In the genomic region with DNA sequence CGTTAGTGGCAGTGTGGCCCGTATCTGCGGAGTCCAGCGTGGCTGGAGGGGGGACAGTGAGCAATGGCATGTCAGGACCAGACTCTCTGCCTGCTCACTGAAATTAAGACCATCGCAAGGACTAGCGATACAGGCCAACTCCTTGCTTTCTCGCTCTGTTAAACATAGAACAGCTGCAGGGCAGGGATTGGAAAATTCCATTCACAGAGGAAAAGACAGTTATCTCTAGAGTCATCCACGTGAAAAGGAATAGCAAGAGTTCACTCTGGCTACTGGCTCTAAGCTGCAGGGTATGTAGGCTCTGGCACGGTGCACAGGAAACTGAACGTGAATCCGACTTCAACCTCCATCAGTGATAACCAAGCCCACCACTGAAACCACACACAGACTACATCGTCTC, we compare ENCODE assay signal across 26 mouse cellular contexts. TPM values are rescaled to one million over a fixed set of nuclear protein-coding genes. Genes with fewer than 3 reads are reported as not detected.
DNase-seq lines count a peak whose midpoint lies in the region; ATAC-seq and TF ChIP-seq lines count a peak whose summit lies in the region.
"Had no signal": no experiment of that assay in that cellular context is flagged by ENCODE, and none has a peak within 500 bp of the region (broad histone marks: within the 10 kb centered on the region; RNA-seq: fewer than 3 reads in every experiment).

No protein-coding gene starts in this region.

- peak; percentile 39; the same call in 1 of the 2 replicates for ATAC-seq in heart, embryonic 14.5 days (ENCODE audit: insufficient number of reproducible peaks, insufficient read depth, low FRiP score, low read depth)
- peak; percentile 52 for ATAC-seq in kidney, embryonic 16.5 days (ENCODE audit: low FRiP score, low TSS enrichment)
- ATAC-seq: forebrain, embryonic 15.5 days; liver, postnatal 0 days; lung, postnatal 0 days; midbrain, embryonic 15.5 days had no signal

- no peaks in the 10 kb centered on the region for H3K27me3 ChIP-seq in heart, embryonic 14.5 days (ENCODE audit: control insufficient read depth, insufficient read depth, low read length)
- no peaks in the 10 kb centered on the region for H3K27me3 ChIP-seq in heart, embryonic 10.5 days (ENCODE audit: insufficient read depth, poor library complexity, severe bottlenecking)
- H3K27me3 ChIP-seq in kidney, embryonic 16.5 days (ENCODE audit: insufficient read depth, low read length) = no peaks in the 10 kb centered on the region
- no peaks in the 10 kb centered on the region for H3K27me3 ChIP-seq in ES-Bruce4 (ENCODE audit: control insufficient read depth, insufficient read depth, low read length, poor library complexity, severe bottlenecking)
- H3K27me3 ChIP-seq: forebrain, embryonic 15.5 days; heart, embryonic 13.5 days; hindbrain, embryonic 13.5 days; midbrain, embryonic 15.5 days; neural tube, embryonic 12.5 days; stomach, embryonic 15.5 days had no signal

- TF ChIP-seq EP300 in ES-Bruce4 (IDR thresholded peaks at IDR 0.05; ENCODE audit: insufficient read depth, low read depth, low read length) = no peak

- H3K9me3 ChIP-seq in heart, embryonic 14.5 days (ENCODE audit: control insufficient read depth, low read length) = no peaks in the 10 kb centered on the region
- H3K9me3 ChIP-seq in heart, embryonic 10.5 days = no peaks in the 10 kb centered on the region
- H3K9me3 ChIP-seq in kidney, embryonic 16.5 days (ENCODE audit: low read length) = no peaks in the 10 kb centered on the region
- H3K9me3 ChIP-seq in ES-Bruce4 (replicated peaks; ENCODE audit: control insufficient read depth, insufficient read depth, low read length, poor library complexity, severe bottlenecking) = no peaks in the 10 kb centered on the region
- H3K9me3 ChIP-seq: forebrain, embryonic 15.5 days; G1E; heart, embryonic 13.5 days; hindbrain, embryonic 13.5 days; midbrain, embryonic 15.5 days; neural tube, embryonic 12.5 days; stomach, embryonic 15.5 days had no signal

- H3K4me2 ChIP-seq in heart, embryonic 14.5 days (ENCODE audit: low read length) = no peak overlapping the region
- H3K4me2 ChIP-seq in kidney, embryonic 16.5 days (replicated peaks; ENCODE audit: low read depth, low read length) = no peak overlapping the region; the same call in 1 of the 2 replicates
- H3K4me2 ChIP-seq: forebrain, embryonic 15.5 days; heart, embryonic 13.5 days; hindbrain, embryonic 13.5 days; liver, embryonic 11.5 days; midbrain, embryonic 15.5 days; neural tube, embryonic 12.5 days; stomach, embryonic 15.5 days had no signal

- H3K36me3 ChIP-seq in heart, embryonic 14.5 days (ENCODE audit: control insufficient read depth, insufficient read depth, low read length) = peaks cover 9% of the 10 kb centered on the region
- peaks cover 12% of the 10 kb centered on the region; the same call in 1 of the 2 replicates for H3K36me3 ChIP-seq in heart, embryonic 10.5 days
- peaks cover 11% of the 10 kb centered on the region for H3K36me3 ChIP-seq in kidney, embryonic 16.5 days (ENCODE audit: insufficient read depth, low read length)
- H3K36me3 ChIP-seq in ES-Bruce4 (ENCODE audit: control insufficient read depth, insufficient read depth, low read length, poor library complexity, severe bottlenecking) = no peaks in the 10 kb centered on the region
- H3K36me3 ChIP-seq: midbrain, embryonic 15.5 days; stomach, embryonic 15.5 days had no signal

- DNase-seq in heart, embryonic 10.5 days (ENCODE audit: low spot score) = no peak
- no peak for DNase-seq in kidney, adult 18-20 months
- peak; percentile 3 for DNase-seq in retina, embryonic 14.5 days (ENCODE audit: low spot score)
- DNase-seq in frontal cortex, postnatal 25 days (ENCODE audit: low spot score in 2 of 2) = no peak
- DNase-seq: adrenal gland, postnatal 25 days; cerebellum, adult 8-10 months; gastrocnemius, postnatal 14 days; heart, postnatal 36 days; kidney, postnatal 36 days; liver, postnatal 0 days; thymus, adult 2 months; thymus, postnatal 4 days had no signal

- no peaks in the 10 kb centered on the region; a peak in 1 of 4 replicates for H3K4me1 ChIP-seq in heart, embryonic 14.5 days (ENCODE audit: control insufficient read depth in 2 of 2, insufficient read depth in 2 of 2, low read length in 2 of 2)
- peaks cover 9% of the 10 kb centered on the region; the same call in 1 of the 2 replicates for H3K4me1 ChIP-seq in heart, embryonic 10.5 days
- peaks cover 24% of the 10 kb centered on the region; the same call in 1 of the 2 replicates for H3K4me1 ChIP-seq in kidney, embryonic 16.5 days (ENCODE audit: insufficient read depth, low read length)
- peaks cover 3% of the 10 kb centered on the region for H3K4me1 ChIP-seq in ES-Bruce4 (ENCODE audit: control insufficient read depth, insufficient read depth, low read length)
- H3K4me1 ChIP-seq: midbrain, embryonic 15.5 days; neural tube, embryonic 12.5 days; stomach, embryonic 15.5 days had no signal

- H3K9ac ChIP-seq in heart, embryonic 14.5 days (ENCODE audit: low read length) = no peak overlapping the region
- H3K9ac ChIP-seq in kidney, embryonic 16.5 days (replicated peaks; ENCODE audit: low read length) = no peak overlapping the region
- H3K9ac ChIP-seq in ES-Bruce4 (ENCODE audit: low read depth, poor library complexity, severe bottlenecking) = no peak overlapping the region
- H3K9ac ChIP-seq: forebrain, embryonic 15.5 days; heart, embryonic 13.5 days; hindbrain, embryonic 13.5 days; liver, postnatal 0 days; midbrain, embryonic 15.5 days; neural tube, embryonic 12.5 days; stomach, embryonic 15.5 days had no signal

- no peak for TF ChIP-seq POLR2A in ES-Bruce4 (IDR thresholded peaks at IDR 0.05; ENCODE audit: insufficient read depth, low read length)

- no peak overlapping the region for H3K27ac ChIP-seq in heart, embryonic 14.5 days (replicated peaks in 1 of 2; ENCODE audit: control insufficient read depth in 1 of 2, insufficient read depth in 1 of 2, low read depth in 2 of 2, low read length in 2 of 2)
- no peak overlapping the region for H3K27ac ChIP-seq in heart, embryonic 10.5 days
- H3K27ac ChIP-seq in kidney, embryonic 16.5 days (ENCODE audit: low read length) = peak overlapping the region; percentile 7
- H3K27ac ChIP-seq in ES-Bruce4 (ENCODE audit: insufficient read depth, low read length) = no peak overlapping the region
- H3K27ac ChIP-seq: forebrain, embryonic 15.5 days; heart, embryonic 13.5 days; hindbrain, embryonic 13.5 days; left cerebral cortex, adult 2 months; macrophage; midbrain, embryonic 15.5 days; neural tube, embryonic 12.5 days; stomach, embryonic 15.5 days had no signal

- no peak overlapping the region for H3K4me3 ChIP-seq in heart, embryonic 14.5 days (ENCODE audit: control insufficient read depth in 1 of 2, insufficient read depth in 1 of 2, low read depth in 1 of 2, low read length in 2 of 2)
- no peak overlapping the region for H3K4me3 ChIP-seq in heart, embryonic 10.5 days
- no peak overlapping the region for H3K4me3 ChIP-seq in kidney, embryonic 16.5 days (ENCODE audit: low read length)
- H3K4me3 ChIP-seq in ES-Bruce4 (ENCODE audit: low read depth, low read length) = peak overlapping the region; percentile 25
- H3K4me3 ChIP-seq: forebrain, embryonic 15.5 days; heart, embryonic 13.5 days; hindbrain, embryonic 13.5 days; left cerebral cortex, adult 2 months; midbrain, embryonic 15.5 days; neural tube, embryonic 12.5 days; stomach, embryonic 15.5 days had no signal

- WGBS in heart, embryonic 14.5 days = 63% methylated on average over 12 of the region's 12 CpGs
- WGBS in heart, embryonic 10.5 days = 66% methylated on average over 12 of the region's 12 CpGs
- WGBS in kidney, embryonic 16.5 days = 56% methylated on average over 12 of the region's 12 CpGs

- TF ChIP-seq CTCF in ES-Bruce4 (IDR thresholded peaks at IDR 0.05; ENCODE audit: low read depth, low read length) = no peak

RNA-seq across cellular contexts. Expression of a gene that starts 26.2 kb away (rescaled TPM):
- 8.7 and 9.4 TPM in 2 replicates for polyA plus RNA-seq in heart, embryonic 14.5 days (2014; fragmentation: Nextera tagmentation; extraction: Ambion mirVana)
- polyA plus RNA-seq in heart, embryonic 10.5 days (2016; fragmentation: Nextera tagmentation; extraction: Ambion mirVana) = 3.1 and 3.7 TPM in 2 replicates
- 5.9 and 7.3 TPM in 2 replicates for polyA plus RNA-seq in kidney, embryonic 16.5 days (2015; fragmentation: Nextera tagmentation; extraction: Ambion mirVana)
- 6.4 and 7.0 TPM in 2 replicates for polyA plus RNA-seq in ES-Bruce4 (2011; ENCODE audit: insufficient read depth, insufficient read length, low read depth, missing spikeins)

RNA-seq across cellular contexts. Expression of a gene that starts 29.4 kb away (rescaled TPM):
- polyA plus RNA-seq in heart, embryonic 14.5 days (2014; fragmentation: Nextera tagmentation; extraction: Ambion mirVana) = 23.6 and 28.2 TPM in 2 replicates
- polyA plus RNA-seq in heart, embryonic 10.5 days (2016; fragmentation: Nextera tagmentation; extraction: Ambion mirVana) = 23.0 and 32.8 TPM in 2 replicates
- 52.4 and 55.2 TPM in 2 replicates for polyA plus RNA-seq in kidney, embryonic 16.5 days (2015; fragmentation: Nextera tagmentation; extraction: Ambion mirVana)
- 74.3 and 74.7 TPM in 2 replicates for polyA plus RNA-seq in ES-Bruce4 (2011; ENCODE audit: insufficient read depth, insufficient read length, low read depth, missing spikeins)

RNA-seq across cellular contexts. Expression of a gene that starts 29.6 kb away (rescaled TPM):
- polyA plus RNA-seq in heart, embryonic 14.5 days (2014; fragmentation: Nextera tagmentation; extraction: Ambion mirVana) = 0.19 and 0.23 TPM in 2 replicates
- 0.22 and 0.26 TPM in 2 replicates for polyA plus RNA-seq in heart, embryonic 10.5 days (2016; fragmentation: Nextera tagmentation; extraction: Ambion mirVana)
- 0.24 and 0.30 TPM in 2 replicates for polyA plus RNA-seq in kidney, embryonic 16.5 days (2015; fragmentation: Nextera tagmentation; extraction: Ambion mirVana)
- polyA plus RNA-seq in ES-Bruce4 (2011; ENCODE audit: insufficient read depth, insufficient read length, low read depth, missing spikeins) = not detected in 2 replicates
- polyA plus RNA-seq: G1E, macrophage had no signal
